Mouse (Mus musculus): ENCODE data around the gene Gm10142. TPM values are rescaled to one million over a fixed set of nuclear protein-coding genes. Genes with fewer than 3 reads are reported as not detected.
A peak's percentile ranks its signal among the peaks of the same experiment; 100 is the strongest.
"Not testable (repeated sequence)": the region's sequence is repeated elsewhere in the genome, so short reads cannot be mapped to it uniquely, and the experiment has no call there.

The Gm10142 gene
- total RNA-seq (2015) (not detected in 2 replicates), total RNA-seq (2017) (not detected in 2 replicates)

DNA sequence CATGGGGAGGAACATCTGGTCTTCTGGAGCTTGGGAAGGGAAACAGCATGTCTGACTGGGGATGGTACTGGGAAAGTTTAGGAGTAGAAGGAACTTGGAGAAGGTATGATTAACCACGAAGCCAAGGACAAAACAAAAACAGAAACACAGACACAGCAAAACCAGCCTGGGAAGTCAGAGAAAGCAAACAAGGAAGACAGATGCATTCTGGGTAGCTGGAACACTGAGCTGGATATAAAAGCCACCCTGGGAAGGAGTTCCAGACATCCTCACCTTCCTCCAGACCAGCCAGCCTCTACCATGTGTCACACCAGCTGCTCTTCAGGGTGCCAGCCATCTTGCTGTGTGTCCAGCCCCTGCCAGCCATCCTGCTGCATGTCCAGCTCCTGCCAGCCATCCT is at the start of gene Gm10142:
TSS of gene Gm10142 (plus strand) at position 301 of the 400 bp plus-strand sequence.
- no peak for ATAC-seq (replicated peaks; ENCODE audit: poor library complexity)

DNA sequence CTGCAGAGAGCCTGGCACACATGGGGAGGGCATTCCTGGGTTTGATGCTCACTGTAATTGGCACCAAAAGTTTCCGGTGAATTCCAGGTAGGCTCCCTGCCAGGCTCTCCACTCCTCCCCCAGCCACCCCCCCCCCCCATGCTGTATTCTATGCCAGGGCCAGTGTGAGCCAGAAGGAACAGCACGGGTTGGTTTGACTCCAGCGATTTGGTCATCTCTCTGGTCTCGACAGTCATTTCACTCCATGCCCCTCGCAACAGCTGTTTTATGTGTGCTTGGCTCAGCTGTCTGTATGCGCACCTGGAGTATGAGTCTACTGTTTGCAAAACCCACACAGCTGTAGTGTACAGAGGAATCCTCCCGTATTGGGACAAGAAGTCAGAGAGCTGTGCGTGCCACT is 49.3 kb upstream of the Gm10142 start:
- ATAC-seq (replicated peaks; ENCODE audit: poor library complexity): no peak

DNA sequence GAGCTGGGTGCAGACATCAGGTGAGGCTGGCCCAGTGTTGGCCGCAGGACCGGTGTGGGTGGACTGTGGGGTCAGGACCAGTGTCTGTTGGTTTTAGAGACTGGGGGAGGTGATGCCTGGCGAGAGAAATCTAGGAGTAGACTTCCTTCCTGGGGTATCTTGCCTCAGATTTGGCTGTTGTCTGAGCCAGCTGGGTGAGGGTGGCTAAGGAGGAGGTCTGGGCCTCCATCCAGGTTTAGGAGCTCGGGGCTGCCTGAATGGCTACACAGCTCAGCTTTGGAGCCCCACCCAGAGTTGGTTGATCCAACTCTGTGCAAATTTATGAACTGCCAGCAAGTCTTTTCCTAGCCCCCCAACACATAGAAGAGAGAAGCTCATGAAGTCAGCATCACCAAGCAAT is 48.2 kb upstream of the Gm10142 start:
- no peak for ATAC-seq (replicated peaks; ENCODE audit: poor library complexity)

DNA sequence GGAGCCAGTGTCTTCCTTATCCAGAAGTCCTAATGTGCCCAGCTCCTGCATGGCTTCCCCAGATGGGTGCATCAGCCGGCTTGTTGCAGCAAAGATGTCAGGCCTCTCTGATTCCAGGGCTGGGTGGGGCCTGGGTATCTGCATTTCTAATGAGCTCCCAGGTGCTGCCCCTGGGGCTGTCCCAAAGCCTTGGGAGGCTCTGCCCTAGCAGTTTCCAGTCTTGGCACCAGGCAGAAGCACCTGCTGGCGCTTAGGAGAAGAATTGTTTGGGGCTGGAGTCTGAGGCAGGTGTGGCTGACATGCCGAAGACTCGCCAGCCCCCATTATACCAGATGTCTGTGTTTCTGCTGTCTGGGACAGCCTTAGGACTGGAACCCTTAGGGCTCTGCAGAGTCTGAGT is 44.9 kb upstream of the Gm10142 start:
- no peak for ATAC-seq (replicated peaks; ENCODE audit: poor library complexity)

DNA sequence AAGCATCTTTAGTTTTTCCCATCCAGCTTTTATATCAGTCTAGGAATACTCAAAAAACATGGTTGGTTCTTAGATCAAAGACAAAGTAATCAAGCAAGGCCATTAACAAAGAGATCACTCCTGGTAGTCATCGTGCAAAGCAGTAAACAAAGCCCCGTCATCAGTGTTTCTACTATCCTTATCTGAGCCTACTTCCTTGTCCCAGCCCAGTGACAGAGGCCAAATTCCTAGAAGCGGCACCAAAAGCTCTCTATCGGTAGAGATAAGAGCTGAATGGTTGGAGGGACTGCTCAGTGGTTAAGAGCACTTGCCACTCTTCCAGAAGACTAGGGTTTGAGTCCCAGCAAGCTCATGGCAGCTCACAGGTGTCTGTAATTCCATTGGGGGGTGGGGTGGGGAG is 44.1 kb upstream of the Gm10142 start:
- peak; percentile 89 for ATAC-seq (replicated peaks; ENCODE audit: poor library complexity)

DNA sequence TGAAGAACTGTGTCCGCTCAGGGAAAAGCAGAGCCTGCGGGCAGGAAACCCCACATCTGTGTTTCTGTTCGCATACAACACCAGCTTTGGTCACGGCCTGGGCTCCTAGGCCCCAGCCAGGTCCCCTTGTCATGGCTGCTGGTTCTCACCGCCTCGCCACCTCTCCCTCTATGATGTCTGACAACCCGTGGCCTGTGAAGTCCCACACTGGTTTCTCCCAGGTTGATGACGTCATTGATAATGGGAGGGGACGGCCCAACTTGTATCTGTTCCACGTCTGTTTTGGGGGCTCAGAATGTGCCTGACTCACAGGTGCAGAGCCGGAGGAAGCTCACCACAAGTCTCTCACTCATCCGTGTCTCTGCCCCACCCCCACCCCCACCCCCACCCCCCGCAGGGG is 41.8 kb upstream of the Gm10142 start:
- ATAC-seq (replicated peaks; ENCODE audit: poor library complexity): no peak

DNA sequence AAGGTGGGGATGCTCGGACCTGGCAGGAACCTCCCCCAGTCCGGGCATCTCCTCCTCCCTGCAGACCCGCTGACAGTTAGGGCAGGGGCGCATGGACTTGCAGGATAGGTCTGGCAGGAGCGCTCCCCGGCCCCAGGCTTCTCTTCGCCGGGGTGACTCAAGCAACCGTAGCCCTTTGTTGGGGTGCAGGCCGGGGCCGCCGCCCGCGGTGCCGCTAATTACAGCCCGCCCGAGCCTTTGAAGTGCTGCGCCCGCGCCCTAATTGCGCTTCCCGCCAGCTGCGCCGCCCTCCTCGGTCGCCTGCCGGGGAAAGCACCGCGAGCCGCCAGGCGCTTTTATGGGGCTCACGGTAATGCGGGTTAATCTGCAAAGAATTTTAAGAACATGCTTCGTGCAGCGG is 38.0 kb upstream of the Gm10142 start:
- 0 out of 2 replicates have a peak, but pooled peaks have one; percentile 20 for ATAC-seq (replicated peaks; ENCODE audit: poor library complexity)

DNA sequence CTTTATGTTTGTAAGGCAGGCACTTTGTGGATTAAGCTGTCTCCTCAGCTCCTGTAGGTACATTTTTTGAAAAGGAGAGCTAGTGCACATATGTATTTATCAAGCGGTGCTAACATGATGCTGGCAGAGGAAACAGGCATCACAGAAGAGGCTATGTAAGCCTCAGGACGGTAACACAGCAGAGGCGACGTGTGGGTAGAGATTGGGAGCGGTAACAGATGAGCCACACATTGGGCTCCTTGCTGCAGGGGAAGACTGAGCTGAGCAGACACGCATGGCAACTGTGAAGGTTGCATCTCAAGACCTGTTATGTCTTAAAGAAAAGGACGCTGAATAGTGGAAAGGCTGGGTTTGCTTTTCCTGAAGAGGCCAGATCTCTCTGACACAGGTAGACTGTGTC is 32.6 kb upstream of the Gm10142 start:
- ATAC-seq (replicated peaks; ENCODE audit: poor library complexity): no peak

DNA sequence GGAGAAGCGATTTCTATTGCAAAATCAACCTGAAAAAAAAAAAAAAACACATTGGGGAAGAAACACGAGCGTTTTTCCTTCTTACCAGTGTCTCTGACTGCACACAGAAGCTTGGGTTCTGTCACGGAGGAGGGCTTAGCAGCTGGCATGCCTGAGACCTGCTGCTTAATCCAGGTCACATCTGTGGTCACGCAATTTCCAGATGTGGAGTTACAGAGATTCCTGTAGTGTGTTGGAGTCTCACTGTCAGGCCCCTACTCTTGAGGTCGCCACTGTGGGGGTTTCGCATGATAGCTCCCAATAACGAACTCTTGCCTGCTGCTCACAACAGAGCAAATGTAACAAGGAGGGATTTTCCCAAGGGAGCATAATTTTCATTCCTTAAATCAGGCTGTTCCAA is 31.4 kb upstream of the Gm10142 start:
- ATAC-seq (replicated peaks; ENCODE audit: poor library complexity): no peak

DNA sequence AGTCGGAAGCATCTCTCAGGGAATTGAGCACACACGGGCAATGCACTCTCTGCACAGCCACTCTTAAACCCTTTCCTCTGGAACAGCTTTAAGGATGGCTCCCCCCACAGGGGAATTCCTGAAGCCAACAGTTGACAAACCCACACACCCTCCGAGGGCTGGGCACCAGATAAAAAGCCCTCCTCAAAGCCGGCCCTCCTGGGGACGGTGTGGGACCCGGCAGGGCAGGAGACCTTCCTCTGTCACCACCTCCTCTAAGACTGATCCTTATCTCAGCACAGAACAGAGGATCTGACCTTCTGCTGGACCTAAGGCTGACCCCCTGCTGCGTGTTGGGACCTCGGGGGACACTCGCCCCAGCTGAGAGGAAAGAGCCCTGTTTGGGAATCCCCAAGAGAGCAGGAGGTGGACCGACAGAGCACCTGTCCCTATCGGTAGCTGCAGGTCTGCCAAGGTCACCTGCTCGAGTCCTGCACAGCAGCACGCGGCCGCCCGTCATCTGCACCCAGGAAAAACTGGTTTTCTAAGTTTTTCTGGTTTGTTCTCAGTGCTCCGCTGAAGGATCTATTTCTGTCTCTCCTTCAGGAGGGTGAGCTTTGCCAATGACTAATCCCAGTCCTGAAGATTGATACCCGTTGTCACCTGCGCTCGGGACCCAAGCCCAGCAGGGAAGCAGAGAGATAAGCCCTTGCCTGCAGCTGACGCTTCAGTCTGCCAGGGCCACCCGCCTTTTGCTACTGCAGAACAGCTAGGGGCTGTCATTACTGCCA is 29.5 kb upstream of the Gm10142 start, which contains the start of gene Tspear:
TSS of gene Tspear (plus strand) at position 675 of the 770 bp plus-strand sequence.
- no peak; the same call in 1 of the 2 replicates for ATAC-seq (replicated peaks; ENCODE audit: poor library complexity)

DNA sequence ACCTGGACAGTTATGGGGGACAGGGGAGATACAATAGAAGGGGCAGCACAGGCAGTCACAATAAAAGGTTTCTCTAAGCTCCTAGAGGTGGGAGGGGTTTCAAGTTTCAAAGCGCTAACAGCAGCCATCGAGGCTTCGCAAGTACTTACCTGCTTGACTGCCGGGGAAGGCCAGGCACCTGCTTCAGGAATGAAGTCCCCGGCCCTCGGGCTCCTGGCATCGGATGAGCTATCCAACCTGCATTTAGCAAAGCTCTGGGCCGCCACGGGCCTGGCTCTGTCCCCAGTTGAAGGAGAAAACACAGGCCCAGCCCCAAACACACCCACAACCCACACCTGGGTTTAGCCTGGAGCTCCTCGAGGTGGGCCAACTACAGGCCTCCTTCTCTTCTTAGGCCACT is 28.6 kb upstream of the Gm10142 start:
- no peak for ATAC-seq (replicated peaks; ENCODE audit: poor library complexity)

DNA sequence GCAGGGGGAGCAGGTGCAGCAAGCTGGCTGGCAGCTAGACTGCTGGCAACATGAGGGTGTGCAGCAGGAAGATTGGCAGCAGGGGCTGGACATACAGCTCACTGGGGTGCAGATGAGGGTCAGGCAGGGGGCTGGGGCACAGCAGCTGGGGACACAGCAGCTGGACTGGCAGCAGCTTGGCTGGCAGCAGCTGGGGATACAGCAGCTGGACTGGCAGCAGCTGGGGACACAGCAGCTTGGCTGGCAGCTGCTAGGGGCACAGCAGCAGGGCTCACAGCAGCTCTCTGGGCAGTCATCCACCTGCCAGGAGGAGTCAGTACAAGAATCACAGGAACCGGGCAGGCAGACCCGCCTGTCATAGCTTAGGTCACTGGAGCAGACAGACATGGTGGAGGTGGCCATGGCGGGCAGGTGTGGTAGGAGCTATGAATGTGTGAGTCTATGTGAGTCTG is 25.2 kb upstream of the Gm10142 start, which contains the start of gene Gm19402:
TSS of gene Gm19402 (minus strand) at position 402 of the 452 bp plus-strand sequence.
- ATAC-seq (replicated peaks; ENCODE audit: poor library complexity): not testable (repeated sequence)

DNA sequence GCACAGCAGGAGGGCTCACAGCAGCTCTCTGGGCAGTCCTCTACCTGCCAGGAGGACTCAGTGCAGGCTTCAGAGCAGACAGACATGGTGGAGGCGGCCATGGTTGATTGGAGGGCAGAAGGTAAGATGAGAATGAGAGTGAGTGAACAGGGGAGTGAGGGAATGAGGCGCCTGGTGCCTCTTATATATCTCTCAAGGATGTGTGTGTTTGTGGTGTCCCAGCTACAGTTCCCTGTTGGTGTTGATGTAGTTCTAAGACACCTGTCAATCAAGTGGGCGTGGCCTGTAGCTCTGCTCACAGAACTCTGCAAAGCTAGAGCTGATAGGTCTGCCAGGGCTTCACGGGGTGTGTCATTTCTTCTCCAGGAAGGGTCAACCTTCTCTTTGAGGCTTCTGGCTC is 18.5 kb upstream of the Gm10142 start, which contains the start of gene Gm9508:
TSS of gene Gm9508 (minus strand) at position 101 of the 400 bp plus-strand sequence.
- ATAC-seq (replicated peaks; ENCODE audit: poor library complexity): no peak

DNA sequence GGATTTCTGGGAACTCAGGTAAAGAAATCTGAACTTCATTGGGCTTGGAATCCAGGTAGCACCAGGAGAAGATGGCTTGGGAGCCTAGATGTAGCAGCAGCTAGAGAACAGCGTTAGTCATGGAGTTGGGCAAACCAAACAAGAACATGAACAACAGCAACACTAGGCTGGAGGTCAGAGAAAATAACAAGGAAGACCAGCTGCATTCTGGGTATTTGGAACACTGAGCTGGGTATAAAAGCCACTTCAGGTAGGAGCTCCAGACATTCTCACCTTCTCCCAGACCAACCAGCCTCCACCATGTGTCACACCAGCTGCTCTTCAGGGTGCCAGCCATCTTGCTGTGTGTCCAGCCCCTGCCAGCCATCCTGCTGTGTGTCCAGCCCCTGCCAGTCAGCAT is 9.3 kb upstream of the Gm10142 start, which contains the start of gene Gm10272:
TSS of gene Gm10272 (plus strand) at position 301 of the 400 bp plus-strand sequence.
- no peak for ATAC-seq (replicated peaks; ENCODE audit: poor library complexity)

DNA sequence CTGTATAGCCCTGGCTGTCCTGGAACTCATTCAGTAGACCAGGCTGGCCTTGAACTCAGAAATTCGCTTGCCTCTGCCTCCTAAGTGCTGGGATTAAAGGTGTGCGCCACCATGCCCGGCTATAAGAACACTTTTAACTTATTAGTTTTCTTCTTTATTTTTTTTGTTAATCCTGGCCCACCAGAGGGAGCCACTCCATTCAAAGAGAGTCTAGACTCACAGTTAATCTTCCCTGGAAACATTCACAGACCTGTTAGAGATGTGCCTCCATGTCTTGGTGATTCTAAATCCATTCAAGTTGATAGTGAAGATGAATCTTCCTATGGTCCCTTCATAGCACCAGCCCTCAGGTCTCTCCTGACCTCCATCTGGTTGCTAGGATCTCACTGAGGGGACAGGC is 5.8 kb upstream of the Gm10142 start:
- ATAC-seq (replicated peaks; ENCODE audit: poor library complexity): no peak

DNA sequence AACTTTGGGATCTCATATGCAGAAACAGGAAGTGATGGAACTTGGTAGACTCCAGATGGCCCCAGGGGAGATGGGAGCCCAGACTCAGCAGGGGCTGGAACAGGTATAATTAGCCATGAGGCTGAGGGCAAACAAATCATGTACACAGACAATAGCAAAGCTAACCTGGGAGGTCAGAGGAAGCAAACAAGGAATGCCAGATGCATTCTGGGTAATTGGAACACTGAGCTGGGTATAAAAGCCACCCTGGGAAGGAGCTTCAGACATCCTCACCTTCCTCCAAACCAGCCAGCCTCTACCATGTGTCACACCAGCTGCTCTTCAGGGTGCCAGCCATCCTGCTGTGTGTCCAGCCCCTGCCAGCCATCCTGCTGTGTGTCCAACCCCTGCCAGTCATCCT is 4.5 kb upstream of the Gm10142 start, which contains the start of gene Gm10024:
TSS of gene Gm10024 (plus strand) at position 301 of the 400 bp plus-strand sequence.
- ATAC-seq (replicated peaks; ENCODE audit: poor library complexity): not testable (repeated sequence)

DNA sequence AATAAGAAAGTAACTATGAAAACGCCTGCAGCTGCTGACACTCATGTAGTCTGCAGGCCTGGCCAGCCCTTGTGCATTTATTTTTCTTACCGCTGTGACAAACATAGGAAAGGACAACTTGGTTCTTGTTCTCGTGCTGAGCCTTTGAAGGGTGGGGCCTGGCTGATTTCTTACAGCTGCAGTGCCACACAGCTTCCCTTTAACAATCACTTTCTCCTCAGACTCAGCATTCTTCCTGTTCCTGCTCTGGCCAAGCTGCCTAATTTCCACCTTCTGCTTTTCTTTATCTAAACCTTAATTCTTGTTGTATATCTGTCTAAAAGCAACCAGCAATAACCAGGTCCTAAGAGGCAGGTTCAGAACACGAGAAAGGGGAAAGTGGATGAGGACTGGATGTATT is 1.9 kb upstream of the Gm10142 start:
- ATAC-seq (replicated peaks; ENCODE audit: poor library complexity): peak; percentile 44

DNA sequence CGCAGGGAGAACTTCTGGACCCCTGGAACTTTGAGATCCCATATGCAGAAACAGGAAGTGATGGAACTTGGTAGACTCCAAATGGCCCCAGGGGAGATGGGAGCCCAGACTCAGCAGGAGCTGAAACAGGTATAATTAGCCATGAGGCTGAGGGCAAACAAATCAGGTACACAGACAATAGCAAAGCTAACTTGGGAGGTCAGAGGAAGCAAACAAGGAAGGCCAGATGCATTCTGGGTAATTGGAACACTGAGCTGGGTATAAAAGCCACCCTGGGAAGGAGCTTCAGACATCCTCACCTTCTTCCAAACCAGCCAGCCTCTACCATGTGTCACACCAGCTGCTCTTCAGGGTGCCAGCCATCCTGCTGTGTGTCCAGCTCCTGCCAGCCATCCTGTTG is 4.7 kb downstream of the Gm10142 start, which contains the start of gene Krtap12-1:
TSS of gene Krtap12-1 (plus strand) at position 301 of the 400 bp plus-strand sequence.
- ATAC-seq (replicated peaks; ENCODE audit: poor library complexity): not testable (repeated sequence)

DNA sequence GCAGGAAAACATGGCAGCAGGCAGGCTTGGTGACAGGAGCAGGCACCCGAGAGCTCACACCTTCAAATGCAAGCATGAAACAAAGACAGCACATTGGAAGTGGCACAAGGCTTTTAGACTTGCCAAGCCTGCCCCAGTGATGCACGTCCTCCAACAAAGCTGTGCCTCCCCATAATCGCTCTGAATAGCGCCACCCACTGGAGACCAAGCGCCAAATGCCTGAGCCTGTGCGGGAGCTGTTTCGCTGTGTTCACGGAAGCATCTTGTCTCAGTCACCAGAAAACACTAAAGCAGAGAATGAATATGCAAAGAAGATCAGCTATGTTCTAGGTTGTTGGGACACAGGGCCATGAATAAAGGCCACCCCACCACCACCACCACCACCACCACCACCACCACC is 9.2 kb downstream of the Gm10142 start:
- ATAC-seq (replicated peaks; ENCODE audit: poor library complexity): no peak

DNA sequence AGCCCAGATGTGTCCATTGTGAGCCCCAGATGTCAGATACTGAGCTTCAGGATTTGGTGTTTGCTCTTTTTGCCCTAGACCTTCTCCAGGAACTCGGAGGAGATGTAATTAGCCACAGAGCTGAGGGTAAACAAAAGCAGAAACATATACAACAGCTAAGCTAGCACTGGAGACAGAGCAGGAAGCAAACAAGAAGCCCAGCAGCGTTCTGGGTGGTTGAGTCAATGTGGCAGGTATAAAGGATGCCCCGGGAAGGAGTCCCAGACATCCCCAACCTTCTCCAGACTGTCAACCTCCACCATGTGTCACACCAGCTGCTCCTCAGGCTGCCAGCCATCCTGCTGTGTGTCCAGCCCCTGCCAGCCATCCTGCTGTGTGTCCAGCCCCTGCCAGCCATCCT is 10.6 kb downstream of the Gm10142 start, which contains the start of gene Gm10100:
TSS of gene Gm10100 (plus strand) at position 301 of the 400 bp plus-strand sequence.
- ATAC-seq (replicated peaks; ENCODE audit: poor library complexity): no peak

DNA sequence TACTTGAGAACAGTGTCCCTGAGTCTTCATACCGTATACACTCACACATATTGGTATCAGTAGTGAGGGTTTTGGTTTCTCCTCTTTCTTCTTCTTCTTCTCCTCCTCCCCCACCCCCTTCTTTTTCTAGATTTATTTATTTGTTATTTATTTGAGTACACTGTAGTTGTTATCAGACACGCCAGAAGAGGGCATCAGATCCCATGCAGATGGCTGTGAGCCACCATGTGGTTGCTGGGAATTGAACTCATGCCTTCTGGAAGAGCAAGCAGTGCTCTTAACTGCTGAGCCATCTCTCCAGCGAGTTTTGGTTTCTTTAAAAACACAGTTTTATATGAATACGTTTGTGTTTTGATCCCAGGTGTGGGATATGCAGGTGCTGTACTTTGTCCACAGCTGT is 12.7 kb downstream of the Gm10142 start:
- no peak for ATAC-seq (replicated peaks; ENCODE audit: poor library complexity)

DNA sequence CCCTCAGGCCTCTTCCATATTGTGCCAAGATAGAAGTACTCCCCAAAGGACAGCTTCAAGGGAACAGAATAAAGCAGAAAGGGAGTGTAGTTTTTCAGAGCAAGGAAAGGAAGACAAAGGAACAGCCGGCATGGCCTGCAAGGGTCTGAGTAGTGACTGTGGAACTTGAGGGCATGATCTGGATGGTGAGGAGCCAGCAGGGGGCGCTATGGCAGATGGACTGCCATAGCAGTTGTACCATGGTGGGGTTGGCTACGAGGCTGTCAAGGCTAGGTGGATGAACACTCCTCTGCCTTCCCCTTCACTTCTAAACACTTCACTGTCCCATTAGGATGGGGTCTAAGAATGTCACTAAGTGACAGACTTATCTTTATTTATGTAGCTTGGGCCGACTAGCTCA is 13.6 kb downstream of the Gm10142 start:
- ATAC-seq (replicated peaks; ENCODE audit: poor library complexity): peak; percentile 42; the same call in 1 of the 2 replicates

Measured in megakaryocyte progenitor cell, adult 5-6 weeks (primary cell).